Mouse (Mus musculus) myocyte (in vitro differentiated cells): ENCODE measurements at regions not wholly inside any gene's neighbourhood (a gene's known extent, or its start where the extent isn't known, plus 50 kb on each side); places are given as distances from the start of the nearest gene placed in this dataset.

Source experiments
- POLR2A ChIP-seq: IDR thresholded peaks from one replicate; pipeline ENCODE4 v1.6.1; 2011; ENCODE audit warnings: low read depth, mild to moderate bottlenecking, control low read depth, moderate library complexity; ENCODE audit not compliant: insufficient read length
- POLR2AphosphoS2 ChIP-seq: IDR thresholded peaks from one replicate; pipeline ENCODE4 v1.6.1; 2011; ENCODE audit warnings: low read depth, control low read depth; ENCODE audit not compliant: insufficient read length

DNA sequence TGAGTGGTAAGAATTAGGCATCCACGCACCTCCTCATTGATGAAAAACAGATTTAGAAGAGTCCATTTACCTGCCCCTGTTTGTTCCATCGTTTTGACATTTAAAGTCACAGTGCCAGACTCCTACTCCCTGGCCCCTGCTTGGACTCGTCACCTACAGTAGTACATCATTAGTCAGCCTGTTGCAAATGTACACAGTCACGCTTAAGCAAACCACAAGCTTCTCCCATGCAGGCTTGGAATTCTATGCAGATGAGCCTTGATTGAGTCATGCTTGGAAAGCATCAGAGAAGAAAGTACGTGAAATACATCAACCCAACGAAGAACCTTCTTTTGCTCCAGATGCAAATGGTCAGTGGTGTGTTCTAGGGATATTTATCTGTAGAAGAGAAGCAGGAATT lies 233.8 kb downstream of the Spry2 start:
- no peak for TF ChIP-seq POLR2A
- TF ChIP-seq POLR2AphosphoS2: no peak
